Mouse (Mus musculus): ENCODE results near the gene Pheta1. TPM values are rescaled to one million over a fixed set of nuclear protein-coding genes. Genes with fewer than 3 reads are reported as not detected.

Gene Pheta1
- polyA plus RNA-seq, 1 experiment from 2014 or later: 3.7 TPM

- Histone ChIP-seq H3K4me1 (replicated peaks) (no peaks in the 10 kb centered on the region), H3K9ac (no peak overlapping the region), H3K9me3 (replicated peaks) (no peaks in the 10 kb centered on the region), H3K27ac (no peak overlapping the region), H3K27me3 (no peaks in the 10 kb centered on the region), H3K4me2 (no peak overlapping the region), H3K36me3 (0 out of 2 replicates have a peak, but pooled peaks cover 3% of the 10 kb centered on the region), H3K4me3 (replicated peaks) (no peak overlapping the region)
- ATAC-seq (ENCODE audit: low read depth): no peak
- DNase-seq: no peak
- WGBS (ENCODE audit: insufficient replicate concordance): 80% methylated on average over 13 of the region's 13 CpGs
Observed at GRCm38 (mm10) chr5:121871515-121872030, 22.8 kb downstream of the Pheta1 start.

GRCm38 (mm10) chr5:121872158-121872557, 23.4 kb downstream of the Pheta1 start:
- DNase-seq (peak; percentile 22), ATAC-seq (ENCODE audit: low read depth) (no peak)
- Histone ChIP-seq H3K4me3 (replicated peaks) (no peak overlapping the region), H3K9me3 (replicated peaks) (no peaks in the 10 kb centered on the region), H3K36me3 (0 out of 2 replicates have a peak, but pooled peaks cover 3% of the 10 kb centered on the region), H3K27ac (no peak overlapping the region), H3K27me3 (no peaks in the 10 kb centered on the region), H3K4me2 (no peak overlapping the region), H3K9ac (no peak overlapping the region), H3K4me1 (replicated peaks) (no peaks in the 10 kb centered on the region)
- WGBS (ENCODE audit: insufficient replicate concordance): 16% methylated on average over 4 of the region's 4 CpGs

GRCm38 (mm10) chr5:121875041-121875440, 26.3 kb downstream of the Pheta1 start:
- no peak overlapping the region for H3K9ac ChIP-seq
- H3K4me2 ChIP-seq: no peak overlapping the region
- H3K36me3 ChIP-seq: no peaks in the 10 kb centered on the region
- no peaks in the 10 kb centered on the region for H3K9me3 ChIP-seq (replicated peaks)
- H3K4me1 ChIP-seq (replicated peaks): no peaks in the 10 kb centered on the region
- 69% methylated on average over 12 of the region's 12 CpGs for WGBS (ENCODE audit: insufficient replicate concordance)
- H3K4me3 ChIP-seq (replicated peaks): no peak overlapping the region
- ATAC-seq (ENCODE audit: low read depth): no peak
- no peaks in the 10 kb centered on the region for H3K27me3 ChIP-seq
- DNase-seq: no peak
- H3K27ac ChIP-seq: no peak overlapping the region

- no peak overlapping the region for H3K9ac ChIP-seq
- no peak overlapping the region for H3K4me2 ChIP-seq
- H3K4me1 ChIP-seq (replicated peaks): no peaks in the 10 kb centered on the region
- 68% methylated on average over 12 of the region's 12 CpGs for WGBS (ENCODE audit: insufficient replicate concordance)
- H3K36me3 ChIP-seq: no peaks in the 10 kb centered on the region
- no peak overlapping the region for H3K27ac ChIP-seq
- H3K4me3 ChIP-seq (replicated peaks): no peak overlapping the region
- ATAC-seq (ENCODE audit: low read depth): no peak
- no peaks in the 10 kb centered on the region for H3K27me3 ChIP-seq
- DNase-seq: no peak
- H3K9me3 ChIP-seq (replicated peaks): no peaks in the 10 kb centered on the region
Observed at GRCm38 (mm10) chr5:121876901-121877300, 28.1 kb downstream of the Pheta1 start.

GRCm38 (mm10) chr5:121878703-121879102, 29.9 kb downstream of the Pheta1 start:
- no peak overlapping the region for H3K9ac ChIP-seq
- no peak for DNase-seq
- no peaks in the 10 kb centered on the region for H3K27me3 ChIP-seq
- no peaks in the 10 kb centered on the region for H3K36me3 ChIP-seq
- H3K27ac ChIP-seq: no peak overlapping the region
- no peak for ATAC-seq (ENCODE audit: low read depth)
- 73% methylated on average over 17 of the region's 17 CpGs for WGBS (ENCODE audit: insufficient replicate concordance)
- no peak overlapping the region for H3K4me2 ChIP-seq
- H3K9me3 ChIP-seq (replicated peaks): no peaks in the 10 kb centered on the region
- no peak overlapping the region for H3K4me3 ChIP-seq (replicated peaks)
- H3K4me1 ChIP-seq (replicated peaks): no peaks in the 10 kb centered on the region; the same call in 1 of the 2 replicates

- ATAC-seq (ENCODE audit: low read depth) (no peak), DNase-seq (no peak)
- no peaks in the 10 kb centered on the region for H3K36me3 ChIP-seq
- H3K27ac ChIP-seq: no peak overlapping the region
- H3K9ac ChIP-seq: no peak overlapping the region
- H3K4me2 ChIP-seq: no peak overlapping the region
- no peak overlapping the region for H3K4me3 ChIP-seq (replicated peaks)
- no peaks in the 10 kb centered on the region; the same call in 1 of the 2 replicates for H3K4me1 ChIP-seq (replicated peaks)
- no peaks in the 10 kb centered on the region for H3K27me3 ChIP-seq
- 44% methylated on average over 6 of the region's 6 CpGs for WGBS (ENCODE audit: insufficient replicate concordance)
- H3K9me3 ChIP-seq (replicated peaks): no peaks in the 10 kb centered on the region
Observed at GRCm38 (mm10) chr5:121879211-121879610, 30.4 kb downstream of the Pheta1 start.

- no peaks in the 10 kb centered on the region for H3K36me3 ChIP-seq
- ATAC-seq (ENCODE audit: low read depth): no peak
- H3K27me3 ChIP-seq: no peaks in the 10 kb centered on the region
- 0 out of 2 replicates have a peak, but pooled peaks cover 5% of the 10 kb centered on the region for H3K9me3 ChIP-seq (replicated peaks)
- no peak overlapping the region for H3K4me3 ChIP-seq (replicated peaks)
- H3K4me2 ChIP-seq: no peak overlapping the region
- WGBS (ENCODE audit: insufficient replicate concordance): 59% methylated on average over 8 of the region's 8 CpGs
- H3K4me1 ChIP-seq (replicated peaks): no peaks in the 10 kb centered on the region; the same call in 1 of the 2 replicates
- H3K9ac ChIP-seq: no peak overlapping the region
- H3K27ac ChIP-seq: no peak overlapping the region
- DNase-seq: no peak
Observed at GRCm38 (mm10) chr5:121883356-121883755, 34.6 kb downstream of the Pheta1 start.

- H3K36me3 ChIP-seq: no peaks in the 10 kb centered on the region
- H3K4me1 ChIP-seq (replicated peaks): no peaks in the 10 kb centered on the region
- no peak overlapping the region for H3K27ac ChIP-seq
- H3K4me2 ChIP-seq: no peak overlapping the region
- DNase-seq (no peak), ATAC-seq (ENCODE audit: low read depth) (no peak)
- no peaks in the 10 kb centered on the region for H3K27me3 ChIP-seq
- H3K9me3 ChIP-seq (replicated peaks): 0 out of 2 replicates have a peak, but pooled peaks cover 5% of the 10 kb centered on the region
- H3K9ac ChIP-seq: no peak overlapping the region
- WGBS (ENCODE audit: insufficient replicate concordance): 67% methylated on average over 13 of the region's 13 CpGs
- no peak overlapping the region for H3K4me3 ChIP-seq (replicated peaks)
Observed at GRCm38 (mm10) chr5:121889375-121889774, 40.6 kb downstream of the Pheta1 start.

GRCm38 (mm10) chr5:121889819-121890362, 41.1 kb downstream of the Pheta1 start:
- H3K9ac ChIP-seq: no peak overlapping the region
- H3K27me3 ChIP-seq: no peaks in the 10 kb centered on the region
- no peak overlapping the region for H3K4me2 ChIP-seq
- H3K4me3 ChIP-seq (replicated peaks): no peak overlapping the region
- 0 out of 2 replicates have a peak, but pooled peaks cover 5% of the 10 kb centered on the region for H3K9me3 ChIP-seq (replicated peaks)
- H3K27ac ChIP-seq: no peak overlapping the region
- DNase-seq: no peak
- H3K4me1 ChIP-seq (replicated peaks): no peaks in the 10 kb centered on the region
- H3K36me3 ChIP-seq: no peaks in the 10 kb centered on the region
- WGBS (ENCODE audit: insufficient replicate concordance): 60% methylated on average over 9 of the region's 9 CpGs
- ATAC-seq (ENCODE audit: low read depth): no peak

- Histone ChIP-seq H3K4me3 (replicated peaks) (no peak overlapping the region), H3K36me3 (no peaks in the 10 kb centered on the region), H3K4me2 (no peak overlapping the region), H3K27ac (no peak overlapping the region), H3K27me3 (no peaks in the 10 kb centered on the region), H3K4me1 (replicated peaks) (no peaks in the 10 kb centered on the region), H3K9me3 (replicated peaks) (0 out of 2 replicates have a peak, but pooled peaks cover 5% of the 10 kb centered on the region), H3K9ac (no peak overlapping the region)
- DNase-seq: no peak
- 68% methylated on average over 7 of the region's 7 CpGs for WGBS (ENCODE audit: insufficient replicate concordance)
- no peak for ATAC-seq (ENCODE audit: low read depth)
Observed at GRCm38 (mm10) chr5:121890925-121891324, 42.1 kb downstream of the Pheta1 start.

- Histone ChIP-seq H3K9ac (no peak overlapping the region), H3K9me3 (replicated peaks) (0 out of 2 replicates have a peak, but pooled peaks cover 5% of the 10 kb centered on the region), H3K4me3 (replicated peaks) (no peak overlapping the region), H3K36me3 (no peaks in the 10 kb centered on the region), H3K27ac (no peak overlapping the region), H3K4me2 (no peak overlapping the region), H3K4me1 (replicated peaks) (no peaks in the 10 kb centered on the region), H3K27me3 (no peaks in the 10 kb centered on the region)
- WGBS (ENCODE audit: insufficient replicate concordance): 73% methylated on average over 14 of the region's 14 CpGs
- DNase-seq (no peak), ATAC-seq (ENCODE audit: low read depth) (no peak)
Observed at GRCm38 (mm10) chr5:121892281-121892680, 43.5 kb downstream of the Pheta1 start.

- H3K4me3 ChIP-seq (replicated peaks): no peak overlapping the region
- 10% methylated on average over 3 of the region's 3 CpGs for WGBS (ENCODE audit: insufficient replicate concordance)
Observed at GRCm38 (mm10) chr5:121893581-121893980, 44.8 kb downstream of the Pheta1 start.

More at GRCm38 (mm10) chr5:121893581-121893980, 44.8 kb downstream of the Pheta1 start:
- DNase-seq: no peak
- no peak for ATAC-seq (ENCODE audit: low read depth)
- Histone ChIP-seq H3K4me1 (replicated peaks) (no peaks in the 10 kb centered on the region), H3K9me3 (replicated peaks) (no peaks in the 10 kb centered on the region), H3K36me3 (no peaks in the 10 kb centered on the region), H3K27ac (no peak overlapping the region), H3K4me2 (no peak overlapping the region), H3K27me3 (no peaks in the 10 kb centered on the region), H3K9ac (no peak overlapping the region)
